Mouse (Mus musculus): ENCODE measurements around the gene Prkce. TPM values are rescaled to one million over a fixed set of nuclear protein-coding genes. Genes with fewer than 3 reads are reported as not detected.

The Prkce gene
- polyA plus RNA-seq, 1 experiment from 2014 or later: 8.1 TPM

DNA sequence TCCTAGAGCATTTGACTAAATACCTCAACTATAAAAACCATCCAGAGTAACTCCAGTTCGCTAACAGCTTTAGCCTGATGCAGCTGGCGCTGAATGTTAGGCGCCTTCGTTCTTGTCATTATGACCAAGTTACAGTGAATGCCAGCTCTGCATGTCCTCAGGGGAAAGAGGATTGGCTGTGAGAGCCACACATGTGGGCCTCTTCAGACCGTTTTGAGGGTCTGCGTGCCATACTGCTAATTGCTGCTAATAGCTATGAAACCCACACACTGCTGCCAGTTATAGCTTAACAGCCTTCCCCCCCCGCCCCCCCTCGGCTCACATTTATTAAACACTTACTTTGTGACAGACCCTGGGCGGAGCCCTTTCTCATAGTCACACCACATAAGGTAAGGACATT lies 210.3 kb downstream of the Prkce start:
- H3K36me3 ChIP-seq: no peaks in the 10 kb centered on the region
- H3K27ac ChIP-seq (replicated peaks): no peak overlapping the region
- H3K9ac ChIP-seq: no peak overlapping the region
- H3K4me2 ChIP-seq (replicated peaks): no peak overlapping the region
- no peak for ATAC-seq (ENCODE audit: insufficient number of reproducible peaks, low FRiP score, low TSS enrichment, low read depth)
- no peak overlapping the region for H3K4me3 ChIP-seq (replicated peaks)
- no peaks in the 10 kb centered on the region for H3K27me3 ChIP-seq
- no peaks in the 10 kb centered on the region for H3K9me3 ChIP-seq (replicated peaks)
- peaks cover 38% of the 10 kb centered on the region for H3K4me1 ChIP-seq
- 59% methylated on average over 9 of the region's 9 CpGs for WGBS

DNA sequence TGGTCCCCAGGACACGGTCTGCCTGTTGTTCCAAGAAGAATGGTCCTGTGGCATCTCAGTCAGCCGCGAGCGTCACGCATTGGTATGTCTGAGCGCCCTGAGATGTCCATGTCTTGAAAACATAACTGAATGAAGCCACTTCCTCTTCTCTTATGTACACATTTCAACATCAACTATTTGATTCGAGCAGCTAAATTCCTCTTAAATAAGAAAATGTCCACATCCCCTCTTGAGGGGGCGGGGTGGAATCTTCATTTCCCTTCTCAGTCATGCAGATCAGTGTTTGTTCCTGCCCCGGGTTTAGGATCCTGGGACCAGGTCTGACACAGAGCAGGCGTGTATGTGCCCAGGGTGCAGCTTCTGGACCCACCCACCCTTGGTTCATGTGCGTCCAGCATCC lies 211.0 kb downstream of the Prkce start:
- no peaks in the 10 kb centered on the region for H3K9me3 ChIP-seq (replicated peaks)
- peaks cover 44% of the 10 kb centered on the region for H3K4me1 ChIP-seq
- WGBS: 65% methylated on average over 11 of the region's 11 CpGs
- no peak overlapping the region for H3K9ac ChIP-seq
- no peak overlapping the region for H3K27ac ChIP-seq (replicated peaks)
- H3K4me3 ChIP-seq (replicated peaks): no peak overlapping the region
- H3K36me3 ChIP-seq: no peaks in the 10 kb centered on the region
- no peak overlapping the region for H3K4me2 ChIP-seq (replicated peaks)
- no peak for ATAC-seq (ENCODE audit: insufficient number of reproducible peaks, low FRiP score, low TSS enrichment, low read depth)
- no peaks in the 10 kb centered on the region for H3K27me3 ChIP-seq

DNA sequence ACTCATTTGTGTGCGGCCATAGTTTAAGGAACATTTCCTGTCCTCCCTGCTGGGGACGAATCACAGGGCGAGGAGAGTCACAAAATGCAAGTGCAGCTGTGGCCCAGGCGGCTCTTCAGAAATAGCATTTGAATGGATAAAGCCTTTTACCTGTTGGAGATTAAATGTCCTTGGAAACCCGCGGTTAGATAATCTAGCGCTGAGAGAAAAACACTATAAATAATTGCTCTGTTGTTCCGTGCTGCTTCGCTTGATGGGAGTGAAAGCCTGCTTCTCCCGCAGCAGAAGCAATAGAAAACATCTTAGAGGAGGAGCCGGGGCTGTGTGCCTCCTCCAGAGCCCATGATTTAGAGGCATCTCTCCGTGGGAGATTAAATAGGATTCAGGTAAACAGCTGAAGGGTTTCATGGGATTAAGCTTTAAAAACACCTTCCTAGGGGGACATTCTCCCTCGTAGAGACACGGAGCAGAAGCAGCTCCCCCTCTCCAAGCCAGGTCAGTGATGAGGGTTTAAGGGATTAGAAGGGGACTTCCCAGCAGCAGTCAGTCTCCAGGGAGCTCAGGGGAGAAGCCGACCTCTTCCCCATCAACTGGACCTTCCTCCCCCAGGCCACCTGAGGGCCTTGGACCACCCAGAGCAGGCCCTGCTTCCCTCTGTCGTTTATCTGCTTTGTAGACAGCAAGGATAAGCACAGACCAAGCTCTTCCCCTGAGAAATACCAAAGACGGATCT lies 212.0 kb downstream of the Prkce start:
- Histone ChIP-seq H3K9me3 (replicated peaks) (no peaks in the 10 kb centered on the region), H3K4me2 (replicated peaks) (no peak overlapping the region), H3K9ac (no peak overlapping the region), H3K36me3 (no peaks in the 10 kb centered on the region), H3K27me3 (no peaks in the 10 kb centered on the region), H3K27ac (replicated peaks) (no peak overlapping the region), H3K4me1 (peaks cover 49% of the 10 kb centered on the region), H3K4me3 (replicated peaks) (no peak overlapping the region)
- ATAC-seq (ENCODE audit: insufficient number of reproducible peaks, low FRiP score, low TSS enrichment, low read depth): no peak
- 23% methylated on average over 17 of the region's 17 CpGs for WGBS

DNA sequence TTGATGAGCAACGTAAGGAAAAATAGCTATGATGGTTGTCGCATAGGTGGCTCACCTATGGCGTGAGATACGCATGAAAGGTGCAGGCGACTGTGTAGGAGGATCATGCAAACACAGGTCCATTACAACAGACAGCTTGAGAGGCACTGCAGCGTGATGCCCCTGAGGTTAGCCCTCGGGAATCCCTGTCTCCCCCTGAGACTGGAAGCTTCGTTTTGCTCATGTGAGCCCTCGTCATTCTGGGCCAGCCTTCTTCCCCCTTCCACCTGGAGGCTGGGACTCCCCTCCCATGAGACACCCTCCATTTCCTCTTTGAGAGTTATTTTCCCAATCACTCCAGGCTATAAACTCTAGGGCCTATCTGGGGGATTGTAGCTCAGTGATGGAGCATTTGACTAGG lies 213.9 kb downstream of the Prkce start:
- WGBS: 75% methylated on average over 9 of the region's 9 CpGs
- Histone ChIP-seq H3K4me2 (replicated peaks) (no peak overlapping the region), H3K9ac (no peak overlapping the region), H3K36me3 (no peaks in the 10 kb centered on the region), H3K4me3 (replicated peaks) (no peak overlapping the region), H3K27ac (replicated peaks) (no peak overlapping the region), H3K27me3 (no peaks in the 10 kb centered on the region), H3K4me1 (peaks cover 49% of the 10 kb centered on the region), H3K9me3 (replicated peaks) (no peaks in the 10 kb centered on the region)
- no peak for ATAC-seq (ENCODE audit: insufficient number of reproducible peaks, low FRiP score, low TSS enrichment, low read depth)

DNA sequence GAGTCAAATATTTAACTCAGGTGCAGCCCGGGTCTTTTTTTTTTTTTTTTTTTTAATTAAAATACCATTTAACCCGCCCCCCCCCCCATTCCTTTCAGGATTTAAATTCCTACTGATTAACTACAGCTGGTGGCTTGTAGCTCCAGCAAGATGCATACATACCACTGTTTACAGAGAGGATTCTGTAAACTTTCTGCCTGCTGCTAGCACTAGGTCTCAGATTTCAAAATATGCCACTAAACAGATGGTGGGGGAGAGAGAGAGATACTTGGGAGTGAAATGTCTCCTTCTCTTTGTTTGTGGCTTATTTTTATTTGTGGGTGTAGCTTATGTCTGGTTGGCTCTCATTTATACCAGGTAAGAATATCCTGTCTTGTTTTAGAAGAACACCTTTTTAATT lies 215.3 kb downstream of the Prkce start:
- H3K27ac ChIP-seq (replicated peaks): 0 out of 2 replicates have a peak overlapping the region, but pooled peaks have one; percentile 28
- no peak overlapping the region for H3K4me3 ChIP-seq (replicated peaks)
- H3K4me1 ChIP-seq: peaks cover 41% of the 10 kb centered on the region
- H3K9me3 ChIP-seq (replicated peaks): no peaks in the 10 kb centered on the region
- 0 out of 2 replicates have a peak, but pooled peaks have one; percentile 76 for ATAC-seq (ENCODE audit: insufficient number of reproducible peaks, low FRiP score, low TSS enrichment, low read depth)
- no peak overlapping the region for H3K4me2 ChIP-seq (replicated peaks)
- H3K27me3 ChIP-seq: no peaks in the 10 kb centered on the region
- H3K36me3 ChIP-seq: no peaks in the 10 kb centered on the region
- WGBS: 0% methylated on average over 2 of the region's 2 CpGs
- H3K9ac ChIP-seq: no peak overlapping the region

DNA sequence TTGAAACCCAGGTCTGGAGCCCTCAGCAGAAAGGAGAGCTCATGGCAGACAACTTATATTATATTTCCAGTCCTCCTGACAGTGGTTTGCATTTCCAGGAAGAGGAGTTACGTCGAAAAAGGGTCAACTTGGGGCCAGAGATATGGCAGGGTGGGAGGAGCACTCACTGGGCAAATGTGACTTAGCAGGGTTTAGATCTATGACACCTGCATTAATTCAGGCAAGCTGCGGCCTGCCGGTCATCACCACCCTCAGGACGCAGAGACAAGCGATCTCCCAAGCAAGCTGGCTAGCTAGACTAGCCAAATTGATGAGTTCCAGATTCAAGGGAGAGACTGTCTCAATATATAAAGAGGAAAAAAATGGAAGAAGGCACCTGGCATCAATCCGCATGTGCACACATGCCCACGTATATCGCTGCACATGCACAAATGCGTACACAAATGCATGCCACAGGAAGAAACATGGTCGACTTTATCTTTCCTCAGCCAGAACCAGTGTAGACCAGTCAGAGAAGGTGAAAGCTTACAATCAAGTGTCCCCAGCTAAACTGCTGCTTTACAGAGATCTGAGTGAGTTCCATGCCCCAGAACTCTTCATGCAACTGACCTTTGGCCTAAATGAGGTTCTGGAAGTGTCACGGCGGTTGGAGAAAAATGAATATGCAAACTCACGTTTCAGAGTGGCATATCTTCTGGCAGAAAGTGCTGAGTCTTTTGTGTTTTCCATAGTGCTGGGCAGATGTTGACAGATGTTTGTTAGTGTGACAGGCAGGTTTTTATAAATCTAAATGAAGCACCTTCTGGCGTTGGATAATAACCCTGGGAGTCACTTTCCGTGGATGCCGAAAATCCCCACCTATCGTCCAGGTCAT lies 216.4 kb downstream of the Prkce start:
- no peak overlapping the region for H3K9ac ChIP-seq
- H3K4me1 ChIP-seq: peaks cover 32% of the 10 kb centered on the region
- WGBS: 53% methylated on average over 18 of the region's 18 CpGs
- ATAC-seq (ENCODE audit: insufficient number of reproducible peaks, low FRiP score, low TSS enrichment, low read depth): no peak
- H3K36me3 ChIP-seq: no peaks in the 10 kb centered on the region
- H3K27ac ChIP-seq (replicated peaks): no peak overlapping the region
- no peak overlapping the region for H3K4me2 ChIP-seq (replicated peaks)
- no peaks in the 10 kb centered on the region for H3K27me3 ChIP-seq
- no peak overlapping the region for H3K4me3 ChIP-seq (replicated peaks)
- H3K9me3 ChIP-seq (replicated peaks): no peaks in the 10 kb centered on the region

DNA sequence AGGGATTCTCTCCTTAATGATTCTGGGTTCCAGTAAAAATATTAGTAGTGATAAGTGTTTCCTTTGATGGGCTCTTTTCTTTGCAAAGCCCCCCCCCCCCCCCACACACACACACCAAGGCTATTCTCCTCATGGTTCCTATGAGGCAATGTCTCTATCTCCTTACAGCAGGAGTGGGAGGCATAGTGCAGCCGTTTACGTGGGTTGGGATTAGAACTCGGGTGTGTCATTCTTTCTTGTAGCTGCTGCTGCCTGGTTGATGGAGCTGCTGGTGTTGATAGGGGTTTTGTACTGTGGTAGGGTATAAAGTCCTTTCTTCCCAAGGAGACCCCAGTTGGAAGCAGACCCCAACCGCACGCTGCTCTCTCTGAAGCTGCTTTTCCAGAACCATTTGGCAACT lies 224.9 kb downstream of the Prkce start:
- ATAC-seq (ENCODE audit: insufficient number of reproducible peaks, low FRiP score, low TSS enrichment, low read depth): no peak
- no peak overlapping the region for H3K4me3 ChIP-seq (replicated peaks)
- H3K9ac ChIP-seq: no peak overlapping the region
- no peak overlapping the region for H3K27ac ChIP-seq (replicated peaks)
- no peaks in the 10 kb centered on the region for H3K9me3 ChIP-seq (replicated peaks)
- H3K4me2 ChIP-seq (replicated peaks): no peak overlapping the region
- 83% methylated on average over 5 of the region's 5 CpGs for WGBS
- no peaks in the 10 kb centered on the region for H3K4me1 ChIP-seq
- H3K36me3 ChIP-seq: no peaks in the 10 kb centered on the region
- H3K27me3 ChIP-seq: no peaks in the 10 kb centered on the region

DNA sequence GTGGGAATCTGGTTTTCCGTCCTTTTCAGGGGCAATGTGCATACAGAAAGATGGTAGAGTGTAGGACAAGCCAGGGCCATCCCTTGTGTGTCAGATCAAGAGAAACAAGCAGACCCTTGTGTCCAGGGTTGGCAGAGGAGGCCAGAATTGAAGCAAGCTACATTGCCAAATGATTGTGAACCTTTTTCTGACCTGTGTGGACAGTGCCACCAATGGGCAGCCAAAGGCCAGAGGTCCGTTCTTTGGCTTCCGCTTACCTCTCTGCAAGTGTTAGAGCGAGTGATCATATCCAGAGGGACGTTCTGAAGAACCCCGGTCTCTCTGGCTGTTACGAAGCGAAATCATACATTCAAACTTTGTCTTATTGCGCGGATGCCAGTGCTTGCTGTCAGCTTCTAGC lies 225.6 kb downstream of the Prkce start:
- Histone ChIP-seq H3K27ac (replicated peaks) (no peak overlapping the region), H3K4me1 (no peaks in the 10 kb centered on the region), H3K4me3 (replicated peaks) (no peak overlapping the region), H3K9me3 (replicated peaks) (no peaks in the 10 kb centered on the region), H3K9ac (no peak overlapping the region), H3K36me3 (no peaks in the 10 kb centered on the region), H3K4me2 (replicated peaks) (no peak overlapping the region), H3K27me3 (no peaks in the 10 kb centered on the region)
- 94% methylated on average over 10 of the region's 10 CpGs for WGBS
- no peak for ATAC-seq (ENCODE audit: insufficient number of reproducible peaks, low FRiP score, low TSS enrichment, low read depth)

DNA sequence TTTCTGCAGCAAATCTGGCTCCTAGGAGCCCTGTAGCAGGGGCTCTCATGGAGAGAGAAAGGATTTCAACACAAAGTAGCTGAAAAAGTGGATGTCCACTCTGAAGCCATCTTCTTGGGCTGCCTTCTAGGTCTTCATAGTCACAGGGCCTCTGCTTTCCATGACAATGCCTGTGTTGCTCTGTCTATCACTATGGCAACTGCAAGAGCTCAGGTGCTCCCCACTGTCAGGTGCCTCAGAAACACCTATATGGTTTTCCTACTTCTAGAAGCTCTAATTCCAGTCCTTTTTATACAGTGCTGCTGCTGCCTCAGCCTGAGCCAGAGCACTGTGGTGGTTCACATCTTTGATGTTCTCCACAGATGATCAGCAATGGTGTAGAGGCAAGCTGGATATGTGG lies 229.5 kb downstream of the Prkce start:
- Histone ChIP-seq H3K4me1 (no peaks in the 10 kb centered on the region), H3K27me3 (no peaks in the 10 kb centered on the region), H3K36me3 (no peaks in the 10 kb centered on the region), H3K27ac (replicated peaks) (no peak overlapping the region), H3K4me2 (replicated peaks) (no peak overlapping the region), H3K9ac (no peak overlapping the region), H3K4me3 (replicated peaks) (no peak overlapping the region), H3K9me3 (replicated peaks) (no peaks in the 10 kb centered on the region)
- ATAC-seq (ENCODE audit: insufficient number of reproducible peaks, low FRiP score, low TSS enrichment, low read depth): no peak

DNA sequence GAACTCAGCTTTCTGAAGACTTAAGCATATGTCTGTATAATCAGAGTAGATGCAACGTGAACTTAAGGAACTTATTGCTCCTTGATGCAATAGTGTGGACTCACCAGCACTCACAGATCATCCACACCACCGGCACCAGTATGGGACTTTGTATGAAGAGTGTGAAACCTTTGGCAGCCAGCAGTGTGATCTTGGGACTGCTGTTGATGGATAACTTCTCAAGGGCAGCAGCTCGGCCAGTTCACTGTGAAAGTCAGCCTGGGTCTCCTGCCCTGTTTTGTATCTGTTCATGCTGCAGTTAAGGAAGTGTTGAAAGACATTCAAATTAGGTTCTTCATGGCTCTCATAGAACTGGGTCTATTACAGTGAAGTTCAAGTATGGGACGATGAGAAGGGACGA lies 230.1 kb downstream of the Prkce start:
- Histone ChIP-seq H3K27ac (replicated peaks) (no peak overlapping the region), H3K36me3 (no peaks in the 10 kb centered on the region), H3K27me3 (no peaks in the 10 kb centered on the region), H3K9me3 (replicated peaks) (no peaks in the 10 kb centered on the region), H3K9ac (no peak overlapping the region), H3K4me3 (replicated peaks) (no peak overlapping the region), H3K4me1 (no peaks in the 10 kb centered on the region), H3K4me2 (replicated peaks) (no peak overlapping the region)
- WGBS: 81% methylated on average over 5 of the region's 5 CpGs
- ATAC-seq (ENCODE audit: insufficient number of reproducible peaks, low FRiP score, low TSS enrichment, low read depth): no peak

DNA sequence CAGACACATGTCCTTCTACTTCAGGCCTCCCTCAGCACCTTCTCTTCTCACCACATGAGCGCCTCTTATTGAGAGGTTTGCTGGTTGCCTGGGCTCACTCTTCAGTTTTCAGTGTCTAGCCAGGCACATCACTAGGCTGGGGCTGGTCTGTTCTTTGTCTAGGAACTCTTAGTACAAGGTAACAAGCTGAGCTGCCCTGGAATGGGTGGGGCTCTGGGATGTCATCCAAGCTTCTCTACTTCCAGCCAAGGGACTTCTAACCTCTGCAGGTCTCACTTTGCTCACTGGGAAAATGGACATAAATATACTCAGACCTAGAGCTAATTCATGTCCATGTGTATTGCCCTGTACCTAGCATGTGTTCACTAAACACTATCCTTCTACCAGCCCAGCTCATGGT lies 230.6 kb downstream of the Prkce start:
- no peaks in the 10 kb centered on the region for H3K27me3 ChIP-seq
- no peaks in the 10 kb centered on the region for H3K36me3 ChIP-seq
- H3K4me1 ChIP-seq: no peaks in the 10 kb centered on the region
- H3K27ac ChIP-seq (replicated peaks): no peak overlapping the region
- H3K4me2 ChIP-seq (replicated peaks): no peak overlapping the region
- no peaks in the 10 kb centered on the region for H3K9me3 ChIP-seq (replicated peaks)
- no peak overlapping the region for H3K4me3 ChIP-seq (replicated peaks)
- no peak for ATAC-seq (ENCODE audit: insufficient number of reproducible peaks, low FRiP score, low TSS enrichment, low read depth)
- no peak overlapping the region for H3K9ac ChIP-seq
- 90% methylated on average over 1 of the region's 1 CpGs for WGBS
